Mouse (Mus musculus) embryonic facial prominence, embryonic 11.5 days (tissue): ENCODE results near the gene Kcnc3. TPM values are rescaled to one million over a fixed set of nuclear protein-coding genes. Genes with fewer than 3 reads are reported as not detected.

Experiments used
- ATAC-seq: fragments of 200-750 bp; cut with Nextera tagmentation; replicated peaks from 2 replicates; pipeline ENCODE4 v1.8.0; 2017; ENCODE audit warnings: low read depth; ENCODE audit not compliant: insufficient number of reproducible peaks, low FRiP score, low TSS enrichment
- DNase-seq: peaks from one replicate; pipeline ENCODE4 v3.0.0-alpha.2; 2015; ENCODE audit warnings: low spot score
- H3K27ac ChIP-seq: fragments of 300-500 bp; sonication (generic); replicated peaks from 2 replicates; pipeline ENCODE4 v1.5.1; 2014; ENCODE audit warnings: mild to moderate bottlenecking, low read depth, low read length, control low read depth
- H3K27me3 ChIP-seq: fragments of 300-500 bp; sonication (generic); 2 replicates; pipeline ENCODE4 v1.6.1; 2014; ENCODE audit warnings: mild to moderate bottlenecking, low read length, moderate library complexity, mixed read lengths; ENCODE audit not compliant: control insufficient read depth, insufficient read depth
- H3K36me3 ChIP-seq: fragments of 300-500 bp; sonication (generic); replicated peaks from 2 replicates; pipeline ENCODE4 v1.6.1; 2014; ENCODE audit warnings: low read depth, mild to moderate bottlenecking, low read length, moderate library complexity, mixed read lengths; ENCODE audit not compliant: control insufficient read depth, insufficient read depth
- H3K4me1 ChIP-seq: fragments of 300-500 bp; sonication (generic); 2 replicates; pipeline ENCODE4 v1.6.1; 2014; ENCODE audit warnings: low read length, mixed read lengths; ENCODE audit not compliant: control insufficient read depth, insufficient read depth
- H3K4me2 ChIP-seq: fragments of 300-500 bp; sonication (generic); 2 replicates; pipeline ENCODE4 v1.6.1; 2014; ENCODE audit warnings: low read depth, mild to moderate bottlenecking, control low read depth, low read length, moderate library complexity
- H3K4me3 ChIP-seq: fragments of 300-500 bp; sonication (generic); 2 replicates; pipeline ENCODE4 v1.5.1; 2014; ENCODE audit warnings: low read depth, low read length, control low read depth
- H3K9ac ChIP-seq: fragments of 300-500 bp; sonication (generic); replicated peaks from 2 replicates; pipeline ENCODE4 v1.6.1; 2014; ENCODE audit warnings: mild to moderate bottlenecking, control low read depth, low read length
- H3K9me3 ChIP-seq: fragments of 300-500 bp; sonication (generic); replicated peaks from 2 replicates; pipeline ENCODE4 v1.6.1; 2016; ENCODE audit warnings: mild to moderate bottlenecking, low read length, inconsistent platforms, mixed read lengths; ENCODE audit not compliant: control insufficient read depth
- WGBS: fragments of 180-500 bp; shearing (Covaris S2); extraction: QIAGEN DNeasy Blood & Tissue Kit; methylation state at CpG from one replicate; pipeline ENCODE4 v1.1.7; 2014; 5-methylcytosine and 5-hydroxymethylcytosine counted together
- polyA plus RNA-seq: library from polyadenylated mRNA; unstranded; fragments of >200 nt; fragmentation: Nextera tagmentation; extraction: Ambion mirVana; gene quantifications from 2 replicates; pipeline ENCODE4 v1.2.1, GENCODE M21; 2014

Gene Kcnc3
- polyA plus RNA-seq, 1 experiment from 2014 or later, result 0.32 TPM

DNA sequence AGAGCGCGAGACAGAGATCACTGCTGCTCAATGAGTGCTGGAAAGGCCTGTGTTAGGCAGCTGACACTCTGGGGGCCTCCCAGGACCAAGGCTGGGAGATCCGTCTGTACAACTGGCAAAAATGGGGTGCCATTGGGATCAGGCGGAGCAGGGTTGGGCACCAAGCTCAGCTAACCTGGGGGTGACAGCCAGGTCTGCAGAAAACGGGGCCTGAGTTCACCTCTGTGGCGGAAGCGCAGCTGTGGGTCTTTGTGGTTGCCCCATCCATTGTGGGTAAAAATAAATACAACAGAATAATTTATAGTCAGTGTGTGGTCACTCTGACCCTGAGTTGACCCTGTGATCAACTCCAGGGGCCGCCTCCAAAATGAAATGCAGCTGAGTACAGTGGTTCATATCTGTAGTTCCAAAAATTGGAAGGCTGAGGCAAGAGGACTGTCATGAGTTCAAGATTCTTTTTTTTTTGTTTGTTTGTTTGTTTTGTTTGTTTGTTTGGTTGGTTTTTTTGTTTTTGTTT lies 58.7 kb downstream of the Kcnc3 start:
- H3K9me3 ChIP-seq, result no peaks in the 10 kb centered on the region
- H3K4me1 ChIP-seq, result no peaks in the 10 kb centered on the region
- WGBS, result 79% methylated on average over 8 of the region's 8 CpGs
- H3K4me2 ChIP-seq, result no peak overlapping the region
- no peak overlapping the region for H3K4me3 ChIP-seq
- peaks cover 12% of the 10 kb centered on the region; the same call in 1 of the 2 replicates for H3K27me3 ChIP-seq
- DNase-seq (no peak), ATAC-seq (no peak)
- no peaks in the 10 kb centered on the region for H3K36me3 ChIP-seq
- H3K9ac ChIP-seq, result no peak overlapping the region
- H3K27ac ChIP-seq, result no peak overlapping the region

DNA sequence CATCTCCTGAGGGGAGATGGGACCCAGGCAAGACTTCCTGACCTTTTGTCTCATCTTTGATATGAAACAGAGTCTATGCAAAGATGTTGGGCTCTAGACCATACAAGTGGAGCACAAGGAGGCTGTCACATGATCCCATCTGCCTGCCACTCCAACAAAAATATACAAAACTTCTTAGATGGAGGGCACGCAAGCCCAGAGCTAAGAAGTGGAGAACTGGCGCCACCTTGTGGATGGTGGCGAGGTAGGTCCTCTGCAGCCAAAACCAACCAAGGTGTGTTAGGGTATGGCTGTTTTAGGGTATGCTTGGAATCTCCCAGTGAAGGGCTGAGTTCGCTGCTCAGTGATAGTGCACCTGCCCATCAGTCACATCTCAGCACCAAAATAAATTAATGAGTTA lies 59.5 kb downstream of the Kcnc3 start:
- Histone ChIP-seq H3K9me3 (no peaks in the 10 kb centered on the region), H3K4me3 (no peak overlapping the region), H3K4me1 (no peaks in the 10 kb centered on the region), H3K27ac (no peak overlapping the region), H3K4me2 (no peak overlapping the region), H3K36me3 (no peaks in the 10 kb centered on the region), H3K27me3 (peaks cover 9% of the 10 kb centered on the region; the same call in 1 of the 2 replicates), H3K9ac (no peak overlapping the region)
- DNase-seq (peak; percentile 80), ATAC-seq (no peak)
- 19% methylated on average over 4 of the region's 4 CpGs for WGBS

DNA sequence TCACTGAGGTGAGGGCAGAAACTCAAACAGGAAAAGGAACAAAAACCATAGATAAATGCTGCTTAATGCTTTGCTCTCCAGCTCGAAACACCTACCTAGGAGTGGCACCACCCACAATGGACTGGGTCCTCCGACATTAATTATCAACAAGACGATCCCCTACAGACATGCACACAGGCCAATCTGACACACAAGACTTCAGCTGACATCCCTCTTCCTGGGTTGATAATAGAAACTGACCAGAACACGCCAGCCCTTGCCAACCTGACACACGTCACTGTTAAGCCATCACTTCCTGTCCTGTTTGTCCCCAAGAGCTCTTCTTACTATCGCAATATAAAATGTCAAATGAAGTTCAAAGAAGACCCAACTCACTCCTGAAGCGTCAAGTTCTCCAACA lies 61.0 kb downstream of the Kcnc3 start:
- Histone ChIP-seq H3K27me3 (no peaks in the 10 kb centered on the region), H3K36me3 (no peaks in the 10 kb centered on the region), H3K9me3 (no peaks in the 10 kb centered on the region), H3K4me2 (no peak overlapping the region), H3K4me1 (no peaks in the 10 kb centered on the region), H3K4me3 (no peak overlapping the region), H3K27ac (no peak overlapping the region), H3K9ac (no peak overlapping the region)
- DNase-seq, result no peak
- WGBS, result 73% methylated on average over 7 of the region's 7 CpGs
- ATAC-seq, result no peak

DNA sequence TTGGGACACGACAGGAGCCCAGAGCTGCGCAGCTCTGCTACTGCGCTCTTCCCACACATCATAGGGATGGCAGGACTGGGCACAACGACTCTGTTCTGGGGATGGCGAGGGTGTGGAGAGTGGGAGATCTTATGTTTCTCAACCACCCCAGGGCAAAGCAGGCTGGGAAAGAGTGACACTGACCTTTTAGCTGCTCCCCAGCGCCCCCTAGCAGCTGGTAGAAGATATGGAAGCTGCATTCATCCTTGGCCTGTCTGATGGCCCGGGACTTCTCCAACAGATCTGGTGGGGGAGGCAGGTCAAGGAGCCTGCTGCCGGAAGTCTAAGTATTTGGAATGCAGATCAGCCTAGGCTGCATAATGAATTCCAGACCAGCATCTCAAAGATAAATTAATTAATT lies 63.3 kb downstream of the Kcnc3 start:
- H3K36me3 ChIP-seq, result no peaks in the 10 kb centered on the region
- no peaks in the 10 kb centered on the region for H3K4me1 ChIP-seq
- WGBS, result 50% methylated on average over 8 of the region's 8 CpGs
- H3K4me2 ChIP-seq, result no peak overlapping the region
- peak; percentile 23 for DNase-seq
- H3K4me3 ChIP-seq, result no peak overlapping the region
- H3K9ac ChIP-seq, result no peak overlapping the region
- no peak overlapping the region for H3K27ac ChIP-seq
- no peak for ATAC-seq
- H3K27me3 ChIP-seq, result no peaks in the 10 kb centered on the region
- no peaks in the 10 kb centered on the region for H3K9me3 ChIP-seq

Other genes with a start within 250 kb of the Kcnc3 start
- 1.4 and 1.9 TPM in 2 replicates for gene Syt3, start 206.6 kb upstream of the Kcnc3 start, polyA plus RNA-seq
- 0.99 and 1.4 TPM in 2 replicates for gene 1700008O03Rik, start 204.8 kb upstream of the Kcnc3 start, polyA plus RNA-seq
- 1.9 and 3.2 TPM in 2 replicates for gene Lrrc4b, start 161.6 kb upstream of the Kcnc3 start, polyA plus RNA-seq
- gene Aspdh, start 125.3 kb upstream of the Kcnc3 start, polyA plus RNA-seq, result not detected in 2 replicates
- 61.1 and 66.4 TPM in 2 replicates for gene Josd2, start 122.7 kb upstream of the Kcnc3 start, polyA plus RNA-seq
- gene Emc10, start 94.1 kb upstream of the Kcnc3 start, polyA plus RNA-seq, result 76.4 and 89.8 TPM in 2 replicates
- gene Fam71e1, start 94.1 kb upstream of the Kcnc3 start, polyA plus RNA-seq, result 10.8 and 11.2 TPM in 2 replicates
- gene Mybpc2, start 66.0 kb upstream of the Kcnc3 start, polyA plus RNA-seq, result 0.07 TPM in 1 of 2 replicates, not detected in the other
- not detected in 2 replicates for gene Spib, start 58.6 kb upstream of the Kcnc3 start, polyA plus RNA-seq
- gene Pold1, start 41.8 kb upstream of the Kcnc3 start, polyA plus RNA-seq, result 56.3 and 61.4 TPM in 2 replicates
- 63.7 and 69.6 TPM in 2 replicates for gene Nr1h2, start 36.7 kb upstream of the Kcnc3 start, polyA plus RNA-seq
- 0.70 and 0.88 TPM in 2 replicates for gene Napsa, start 18.3 kb upstream of the Kcnc3 start, polyA plus RNA-seq
- gene Myh14, start 80.2 kb downstream of the Kcnc3 start, polyA plus RNA-seq, result 2.1 and 4.5 TPM in 2 replicates
- not detected in 2 replicates for gene Izumo2, start 118.1 kb downstream of the Kcnc3 start, polyA plus RNA-seq
- gene Vrk3, start 157.7 kb downstream of the Kcnc3 start, polyA plus RNA-seq, result 32.3 and 38.0 TPM in 2 replicates
- 3.3 and 3.6 TPM in 2 replicates for gene Zfp473, start 160.4 kb downstream of the Kcnc3 start, polyA plus RNA-seq
- 66.9 and 72.6 TPM in 2 replicates for gene Nup62, start 225.4 kb downstream of the Kcnc3 start, polyA plus RNA-seq
- gene Il4i1, start 225.7 kb downstream of the Kcnc3 start, polyA plus RNA-seq, result 0.52 and 1.9 TPM in 2 replicates
- 2.9 and 3.1 TPM in 2 replicates for gene Atf5, start 226.0 kb downstream of the Kcnc3 start, polyA plus RNA-seq